Mouse (Mus musculus): ENCODE data around the gene Smoc1.

Gene Smoc1

DNA sequence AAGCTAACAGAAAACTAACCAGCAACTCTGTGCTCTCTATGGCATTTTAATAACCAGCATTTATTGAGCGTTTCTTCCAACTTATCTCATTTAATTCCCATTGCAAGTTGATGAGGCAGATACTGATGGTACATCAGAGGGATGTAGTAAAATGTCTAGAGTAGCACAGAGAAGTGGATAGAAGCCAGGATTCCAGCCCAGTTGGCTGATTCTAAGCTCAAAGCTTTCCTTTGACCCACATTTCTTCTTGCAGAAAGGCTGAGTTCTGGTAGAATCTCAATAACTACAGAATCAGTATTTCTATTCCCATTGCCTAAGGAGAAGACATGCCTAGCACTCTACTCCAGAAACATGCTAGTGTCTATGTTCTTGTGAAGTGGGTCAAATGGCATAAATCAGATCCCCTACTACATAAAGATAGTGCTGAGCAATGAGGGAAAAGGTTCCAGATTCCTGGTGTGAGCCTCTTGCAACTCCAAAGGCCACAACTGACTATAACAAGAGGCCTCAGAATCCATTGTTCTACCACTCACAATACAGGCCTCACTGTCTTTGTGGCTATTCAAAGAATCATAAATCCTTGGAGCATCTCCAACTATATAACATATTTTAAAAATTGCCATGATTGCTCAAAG is 207.3 kb downstream of the Smoc1 start:
- no peak for DNase-seq

DNA sequence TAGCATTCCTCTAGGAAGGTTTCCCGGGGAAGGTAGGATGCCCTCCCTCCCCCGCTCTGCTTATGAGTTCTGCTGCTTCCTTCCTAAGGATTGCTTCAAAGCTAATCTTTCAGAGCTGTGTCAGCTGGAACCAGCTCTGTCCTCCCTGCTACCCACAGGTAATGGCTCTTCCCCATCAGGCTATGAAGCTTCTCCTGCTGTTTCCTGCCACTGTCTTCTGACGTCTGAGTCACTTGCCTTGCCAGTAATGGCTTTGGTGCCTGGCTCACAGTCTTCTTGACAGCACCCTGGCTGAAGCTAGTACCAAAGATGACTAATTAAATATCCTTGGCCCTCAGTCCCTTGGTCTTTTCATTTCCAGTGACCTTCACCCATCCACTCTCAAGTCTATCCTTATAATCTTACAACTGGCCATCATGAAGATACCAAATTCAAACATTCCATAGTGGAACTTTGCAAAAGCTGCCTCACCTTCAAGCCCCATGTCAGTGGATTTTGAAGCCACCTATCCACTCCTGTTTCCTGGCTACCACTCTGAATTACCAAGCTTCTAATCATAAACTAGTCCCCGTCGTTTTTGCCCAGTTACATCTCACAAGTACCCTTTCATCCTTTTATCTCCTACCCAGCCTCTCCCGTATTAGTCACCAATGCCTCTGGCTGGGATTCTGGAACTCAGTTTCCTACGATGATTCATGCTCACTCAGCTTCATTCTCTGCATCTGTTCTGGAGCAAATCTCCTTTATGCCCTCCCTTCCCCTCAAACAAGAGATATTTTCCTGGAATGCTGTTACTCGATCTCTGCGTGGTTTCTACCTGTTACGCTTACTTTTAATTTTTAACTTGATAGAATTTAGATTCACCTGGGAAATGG is 209.1 kb downstream of the Smoc1 start:
- DNase-seq, result no peak
